Mouse (Mus musculus) lung, embryonic 14.5 days (tissue): Measurements from ENCODE around the gene Mesp1. TPM values are rescaled to one million over a fixed set of nuclear protein-coding genes. Genes with fewer than 3 reads are reported as not detected.

ENCODE experiments used
- ATAC-seq: fragments of 200-750 bp; cut with Nextera tagmentation; 2 replicates; pipeline ENCODE4 v1.8.0; 2017; ENCODE audit warnings: mild to moderate bottlenecking, moderate TSS enrichment, moderate library complexity; ENCODE audit not compliant: insufficient read depth
- DNase-seq: peaks from one replicate; pipeline ENCODE4 v3.0.0-alpha.2; 2015
- H3K27ac ChIP-seq: fragments of 300-500 bp; sonication (generic); 2 replicates; pipeline ENCODE4 v1.5.1; 2014; ENCODE audit warnings: low read depth, mild to moderate bottlenecking, moderate library complexity
- H3K27me3 ChIP-seq: fragments of 300-500 bp; sonication (generic); 2 replicates; pipeline ENCODE4 v1.6.1; 2014; ENCODE audit warnings: low read length, control low read depth; ENCODE audit not compliant: insufficient read depth
- H3K36me3 ChIP-seq: fragments of 300-500 bp; sonication (generic); 2 replicates; pipeline ENCODE4 v1.6.1; 2014; ENCODE audit warnings: control low read depth; ENCODE audit not compliant: insufficient read depth
- H3K4me1 ChIP-seq: fragments of 300-500 bp; sonication (generic); 2 replicates; pipeline ENCODE4 v1.6.1; 2014; ENCODE audit warnings: antibody characterized with exemption, control low read depth; ENCODE audit not compliant: insufficient read depth
- H3K4me2 ChIP-seq: fragments of 300-500 bp; sonication (generic); 2 replicates; pipeline ENCODE4 v1.6.1; 2014; ENCODE audit warnings: mild to moderate bottlenecking
- H3K4me3 ChIP-seq: fragments of 300-500 bp; sonication (generic); 2 replicates; pipeline ENCODE4 v1.5.1; 2014; ENCODE audit warnings: low read depth, low read length
- H3K9ac ChIP-seq: fragments of 300-500 bp; sonication (generic); 2 replicates; pipeline ENCODE4 v1.6.1; 2014
- H3K9me3 ChIP-seq: fragments of 300-500 bp; sonication (generic); 2 replicates; pipeline ENCODE4 v1.6.1; 2016; ENCODE audit warnings: low read depth, low read length, control low read depth
- CTCF ChIP-seq: IDR thresholded peaks from 2 replicates; pipeline ENCODE4 v1.5.1; 2016; ENCODE audit warnings: antibody characterized with exemption, low read depth
- WGBS: fragments of 180-500 bp; shearing (Covaris S2); extraction: QIAGEN DNeasy Blood & Tissue Kit; methylation state at CpG from one replicate; pipeline ENCODE4 v1.1.7; 2014; 5-methylcytosine and 5-hydroxymethylcytosine counted together
- polyA plus RNA-seq: library from polyadenylated mRNA; unstranded; fragments of >200 nt; fragmentation: Nextera tagmentation; extraction: Ambion mirVana; gene quantifications from 2 replicates; pipeline ENCODE4 v1.2.1, GENCODE M21; 2014

Gene Mesp1
- polyA plus RNA-seq, 1 experiment from 2014 or later = not detected

DNA sequence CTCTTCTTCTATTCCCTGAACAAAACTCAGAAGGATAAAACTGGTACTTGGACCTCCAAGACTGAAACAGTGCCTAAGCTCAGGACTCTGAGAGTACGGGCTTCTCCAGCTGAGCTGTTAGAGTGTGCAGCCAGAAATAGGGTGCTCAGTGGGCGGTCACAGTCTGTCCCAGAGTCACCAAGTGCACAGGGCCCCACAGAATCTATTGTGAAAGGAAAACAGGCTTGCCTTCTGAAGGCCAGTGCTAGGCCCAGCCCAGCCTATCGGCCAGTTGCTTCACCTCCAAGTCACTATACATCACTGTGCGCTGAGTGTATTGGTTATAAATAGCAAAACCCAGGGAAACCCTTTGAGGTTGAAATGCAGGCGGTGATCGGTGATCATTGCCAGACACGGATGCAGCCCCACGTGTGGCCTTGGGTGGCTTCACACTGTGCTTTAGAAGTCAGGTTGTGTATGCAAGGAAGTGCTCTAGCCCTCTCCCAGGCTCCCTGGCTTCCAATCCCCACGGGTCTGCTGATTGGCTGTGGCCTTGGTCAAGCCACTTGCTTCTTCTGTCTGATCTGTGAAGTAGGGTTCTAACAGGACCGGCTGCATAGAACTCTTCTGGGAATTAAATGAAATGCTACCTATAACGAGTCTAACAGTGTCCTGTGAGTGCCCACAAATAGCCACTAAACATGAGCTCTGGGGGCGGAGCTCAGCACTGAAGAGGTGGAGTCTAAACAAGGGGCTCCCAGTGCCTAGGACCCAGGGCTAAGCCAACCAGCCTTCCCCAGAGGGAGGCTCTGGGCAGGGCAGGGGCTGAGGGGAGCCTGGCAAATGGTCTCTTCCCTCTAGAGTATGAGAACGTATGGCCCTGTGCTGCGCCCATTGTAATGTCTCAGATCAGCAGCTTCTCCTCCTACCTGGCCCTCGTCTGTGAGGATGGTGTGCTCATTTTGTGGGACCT is 21.8 kb downstream of the Mesp1 start:
- no peak; the same call in 1 of the 2 replicates for ATAC-seq
- H3K4me3 ChIP-seq = no peak overlapping the region
- no peak for DNase-seq
- H3K27ac ChIP-seq = no peak overlapping the region
- H3K27me3 ChIP-seq = no peaks in the 10 kb centered on the region
- no peak overlapping the region for H3K4me2 ChIP-seq
- H3K36me3 ChIP-seq = no peaks in the 10 kb centered on the region
- WGBS = 47% methylated on average over 15 of the region's 15 CpGs
- no peak for TF ChIP-seq CTCF
- H3K4me1 ChIP-seq = no peaks in the 10 kb centered on the region
- H3K9ac ChIP-seq = no peak overlapping the region
- no peaks in the 10 kb centered on the region for H3K9me3 ChIP-seq

DNA sequence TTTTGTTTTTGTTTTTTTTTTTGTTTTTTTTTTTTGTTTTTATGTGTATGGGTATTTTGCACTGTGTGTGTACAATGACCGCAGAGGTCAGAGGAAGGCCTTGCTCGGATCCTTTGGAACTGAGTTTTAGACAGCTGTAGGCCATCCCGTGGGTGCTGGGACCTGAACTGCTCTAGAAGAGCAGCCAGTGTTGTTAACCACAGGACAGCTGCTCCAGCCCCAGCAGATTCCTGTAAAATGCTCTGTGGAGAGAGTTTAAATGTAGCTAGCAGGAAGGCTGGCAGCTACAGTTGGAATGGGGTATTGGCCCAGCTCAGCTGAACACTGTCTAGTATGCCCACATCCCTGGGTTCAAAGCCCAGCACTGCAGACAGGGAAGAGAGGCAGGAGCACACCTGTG is 23.9 kb downstream of the Mesp1 start:
- Histone ChIP-seq H3K9ac (no peak overlapping the region), H3K4me1 (no peaks in the 10 kb centered on the region), H3K4me3 (no peak overlapping the region), H3K4me2 (no peak overlapping the region), H3K27ac (no peak overlapping the region), H3K27me3 (no peaks in the 10 kb centered on the region), H3K36me3 (no peaks in the 10 kb centered on the region), H3K9me3 (no peaks in the 10 kb centered on the region)
- WGBS = 78% methylated on average over 3 of the region's 3 CpGs
- ATAC-seq (no peak), DNase-seq (no peak)
- TF ChIP-seq CTCF = no peak

DNA sequence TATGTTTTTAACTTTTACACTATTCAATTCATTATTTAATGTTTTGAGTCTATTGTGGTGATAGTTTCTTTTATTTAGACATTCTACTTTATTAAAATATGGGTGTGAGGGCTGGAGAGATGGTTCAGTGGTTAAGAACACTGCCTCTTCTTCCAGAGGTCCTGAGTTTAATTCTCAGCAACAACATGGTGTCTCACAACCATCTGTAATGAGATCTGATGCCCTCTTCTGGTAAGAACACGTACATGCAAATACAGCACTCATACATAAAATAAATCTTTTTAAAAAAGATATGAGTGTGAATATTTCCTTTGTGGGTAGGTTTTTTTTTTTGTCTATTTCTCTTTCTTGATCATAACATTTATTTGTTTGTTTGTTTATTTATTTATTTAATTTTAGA is 27.6 kb downstream of the Mesp1 start:
- no peaks in the 10 kb centered on the region for H3K36me3 ChIP-seq
- no peaks in the 10 kb centered on the region for H3K4me1 ChIP-seq
- no peak overlapping the region for H3K27ac ChIP-seq
- WGBS = 46% methylated on average over 1 of the region's 1 CpGs
- H3K4me2 ChIP-seq = no peak overlapping the region
- no peaks in the 10 kb centered on the region for H3K27me3 ChIP-seq
- no peak overlapping the region for H3K4me3 ChIP-seq
- H3K9me3 ChIP-seq = no peaks in the 10 kb centered on the region
- H3K9ac ChIP-seq = no peak overlapping the region
- ATAC-seq (no peak), DNase-seq (no peak)
- 0 out of 2 replicates have a peak, but pooled peaks have one; percentile 8 for TF ChIP-seq CTCF

DNA sequence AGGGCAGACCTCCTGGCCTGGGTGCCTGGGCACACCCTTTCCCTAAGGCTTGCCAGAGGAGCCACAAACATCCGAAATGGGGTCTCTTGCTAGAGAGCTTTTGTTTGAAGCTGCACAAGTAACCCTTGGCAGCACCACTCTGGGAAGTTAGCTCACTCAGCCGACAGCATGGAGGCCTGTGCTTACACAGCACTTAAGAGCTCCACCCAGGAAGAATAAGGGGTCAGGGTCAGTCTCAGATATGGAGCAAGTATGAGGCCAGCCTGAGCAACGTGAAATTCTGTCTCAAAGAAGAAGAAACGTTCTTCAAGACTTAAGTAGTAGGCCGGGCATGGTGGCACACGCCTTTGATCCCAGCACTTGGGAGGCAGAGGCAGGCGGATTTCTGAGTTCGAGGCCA is 31.5 kb downstream of the Mesp1 start:
- Histone ChIP-seq H3K4me3 (no peak overlapping the region), H3K27ac (no peak overlapping the region), H3K36me3 (no peaks in the 10 kb centered on the region), H3K4me1 (no peaks in the 10 kb centered on the region), H3K27me3 (no peaks in the 10 kb centered on the region), H3K9me3 (no peaks in the 10 kb centered on the region), H3K9ac (no peak overlapping the region), H3K4me2 (no peak overlapping the region)
- WGBS = 63% methylated on average over 8 of the region's 8 CpGs
- TF ChIP-seq CTCF = no peak
- no peak for DNase-seq
- no peak for ATAC-seq

DNA sequence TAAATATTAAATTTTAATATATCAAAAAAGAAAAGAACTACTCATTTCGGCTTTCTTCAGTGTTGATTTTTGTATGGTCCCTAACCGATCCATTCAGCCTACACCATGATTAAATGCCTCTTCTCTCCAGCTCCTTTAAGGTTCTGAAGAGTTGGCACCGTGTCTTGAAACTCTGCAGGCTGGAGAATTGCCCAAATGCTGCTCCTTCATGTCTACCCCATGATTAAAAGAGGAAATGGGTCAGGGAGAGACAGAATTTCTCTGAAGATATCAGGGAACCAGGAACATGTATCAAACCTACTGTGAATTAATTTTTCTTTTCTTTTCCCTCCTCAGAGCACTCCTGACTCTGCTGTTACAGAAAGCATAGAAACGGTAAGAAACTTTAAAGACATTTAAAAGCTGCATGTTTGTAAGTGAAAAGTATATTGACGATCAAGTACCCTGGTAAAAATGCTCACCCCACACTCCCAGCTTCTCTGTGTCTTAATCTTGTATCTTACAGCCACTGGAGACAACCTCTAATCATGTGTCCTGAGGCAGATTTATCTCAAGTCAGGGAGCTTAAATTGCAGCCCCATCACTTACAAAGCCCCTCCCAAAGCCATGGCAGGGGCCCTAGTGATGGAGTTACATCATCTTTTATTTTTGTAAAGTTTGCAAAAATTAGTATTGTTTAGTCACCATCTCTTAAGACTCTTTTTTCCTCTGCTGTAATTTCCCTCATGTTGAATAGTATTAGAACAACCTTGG is 32.3 kb downstream of the Mesp1 start:
- ATAC-seq (no peak), DNase-seq (peak; percentile 19)
- no peak for TF ChIP-seq CTCF
- H3K4me2 ChIP-seq = no peak overlapping the region
- H3K27ac ChIP-seq = no peak overlapping the region
- no peaks in the 10 kb centered on the region for H3K27me3 ChIP-seq
- H3K9ac ChIP-seq = no peak overlapping the region
- H3K36me3 ChIP-seq = no peaks in the 10 kb centered on the region
- WGBS = 64% methylated on average over 5 of the region's 5 CpGs
- H3K4me3 ChIP-seq = no peak overlapping the region
- H3K4me1 ChIP-seq = no peaks in the 10 kb centered on the region
- no peaks in the 10 kb centered on the region for H3K9me3 ChIP-seq

DNA sequence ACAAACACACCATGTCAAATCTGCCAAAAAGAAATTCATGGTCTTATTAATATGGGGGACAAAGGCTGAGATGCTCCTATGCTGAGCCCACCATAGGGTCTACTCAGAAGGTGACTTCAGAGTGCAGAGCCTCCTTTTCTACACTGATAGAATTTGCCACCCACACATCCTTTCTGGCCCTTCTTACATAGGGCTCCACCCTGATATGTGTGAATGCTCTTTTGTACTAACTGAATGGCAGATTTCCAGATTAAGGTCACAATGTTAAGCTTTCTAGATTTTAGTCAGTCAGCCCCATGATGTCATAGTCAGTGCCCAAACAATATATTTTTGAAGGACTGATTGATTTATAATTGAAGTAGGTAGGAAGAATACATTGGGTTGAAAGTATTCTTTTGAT is 33.8 kb downstream of the Mesp1 start:
- no peaks in the 10 kb centered on the region for H3K9me3 ChIP-seq
- no peak overlapping the region for H3K4me3 ChIP-seq
- no peak for ATAC-seq

DNA sequence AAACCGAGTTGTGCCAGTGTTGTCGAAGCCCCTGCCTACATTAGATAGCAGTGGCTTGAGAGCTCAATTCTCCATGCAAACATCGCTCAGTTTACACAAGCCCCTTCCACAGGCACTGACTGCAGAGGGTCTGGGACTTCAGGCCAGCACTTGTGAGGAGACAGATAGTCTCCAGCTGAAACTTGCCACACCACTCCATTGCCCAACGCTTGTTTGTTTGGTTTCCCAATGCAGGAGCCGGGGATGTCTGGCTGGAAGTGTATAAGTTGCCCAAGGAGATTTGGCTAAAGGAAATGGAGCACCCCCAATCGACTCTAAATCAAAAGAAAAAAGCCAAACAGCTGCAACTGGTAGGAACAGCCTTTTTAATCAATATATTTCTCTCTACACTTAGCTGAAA is 35.4 kb downstream of the Mesp1 start:
- no peaks in the 10 kb centered on the region for H3K4me1 ChIP-seq
- no peak overlapping the region for H3K4me2 ChIP-seq
- peak; percentile 25 for DNase-seq
- no peak for TF ChIP-seq CTCF
- H3K4me3 ChIP-seq = no peak overlapping the region
- H3K27ac ChIP-seq = no peak overlapping the region
- H3K36me3 ChIP-seq = no peaks in the 10 kb centered on the region
- no peak overlapping the region for H3K9ac ChIP-seq
- no peaks in the 10 kb centered on the region for H3K9me3 ChIP-seq
- ATAC-seq = no peak
- WGBS = 25% methylated on average over 6 of the region's 6 CpGs
- H3K27me3 ChIP-seq = no peaks in the 10 kb centered on the region

More for the DNA sequence above, 33.8 kb downstream of the Mesp1 start:
- Histone ChIP-seq H3K9ac (no peak overlapping the region), H3K36me3 (no peaks in the 10 kb centered on the region), H3K27ac (no peak overlapping the region), H3K27me3 (no peaks in the 10 kb centered on the region), H3K4me2 (no peak overlapping the region), H3K4me1 (no peaks in the 10 kb centered on the region)
- TF ChIP-seq CTCF = no peak
- DNase-seq = no peak
